Mouse (Mus musculus): ENCODE data around the gene Gm38392. TPM values are rescaled to one million over a fixed set of nuclear protein-coding genes. Genes with fewer than 3 reads are reported as not detected.

The Gm38392 gene
- polyA plus RNA-seq, 1 experiment, result not detected

DNA sequence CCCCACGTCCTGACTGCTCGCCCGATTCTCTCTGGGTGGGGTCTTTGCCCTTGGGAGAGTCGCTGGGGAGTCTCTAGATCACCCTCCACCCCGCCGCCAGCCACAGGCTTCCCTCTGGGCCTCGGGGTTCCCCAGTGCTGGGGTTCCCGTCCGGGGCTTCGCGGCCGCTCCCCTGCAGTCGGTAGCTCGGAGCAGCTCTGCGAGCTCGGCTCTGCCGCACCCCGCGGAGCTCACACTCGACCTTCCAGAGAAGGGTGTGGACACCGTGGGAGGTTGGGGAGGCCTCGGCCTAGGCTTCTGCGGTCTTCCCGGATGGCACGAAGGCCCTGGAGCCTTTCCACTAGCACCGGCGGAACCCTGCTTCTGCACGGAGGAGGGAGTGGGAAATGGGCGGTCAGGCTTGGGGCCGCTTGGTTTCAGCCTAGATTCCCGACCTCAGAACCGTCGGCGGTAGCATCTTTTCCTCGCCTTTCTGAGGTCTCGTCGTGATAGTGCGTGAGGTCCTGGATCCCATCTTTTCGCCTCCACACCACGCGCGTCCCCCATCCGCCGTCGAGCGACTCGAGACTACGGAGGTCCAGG is 71.9 kb downstream of the Gm38392 start:
- H3K4me1 ChIP-seq (ENCODE audit: control insufficient read depth, insufficient read depth, low read length), result peaks cover 16% of the 10 kb centered on the region
- peak overlapping the region; percentile 80 for H3K27ac ChIP-seq (ENCODE audit: insufficient read depth, low read length)
- DNase-seq, result peak; percentile 55 to 78
- TF ChIP-seq POLR2A (IDR thresholded peaks at IDR 0.05; ENCODE audit: borderline replicate concordance, insufficient read depth, low read length), result no peak
- no peak for TF ChIP-seq CTCF (IDR thresholded peaks at IDR 0.05; ENCODE audit: borderline replicate concordance, insufficient read depth, low read depth, low read length)
- 4% methylated on average over 48 of the region's 48 CpGs for WGBS
- no peaks in the 10 kb centered on the region for H3K27me3 ChIP-seq (ENCODE audit: control insufficient read depth, insufficient read depth, low read length)
- H3K4me3 ChIP-seq (replicated peaks; ENCODE audit: insufficient read depth, low read depth, low read length), result peak overlapping the region; percentile 67

DNA sequence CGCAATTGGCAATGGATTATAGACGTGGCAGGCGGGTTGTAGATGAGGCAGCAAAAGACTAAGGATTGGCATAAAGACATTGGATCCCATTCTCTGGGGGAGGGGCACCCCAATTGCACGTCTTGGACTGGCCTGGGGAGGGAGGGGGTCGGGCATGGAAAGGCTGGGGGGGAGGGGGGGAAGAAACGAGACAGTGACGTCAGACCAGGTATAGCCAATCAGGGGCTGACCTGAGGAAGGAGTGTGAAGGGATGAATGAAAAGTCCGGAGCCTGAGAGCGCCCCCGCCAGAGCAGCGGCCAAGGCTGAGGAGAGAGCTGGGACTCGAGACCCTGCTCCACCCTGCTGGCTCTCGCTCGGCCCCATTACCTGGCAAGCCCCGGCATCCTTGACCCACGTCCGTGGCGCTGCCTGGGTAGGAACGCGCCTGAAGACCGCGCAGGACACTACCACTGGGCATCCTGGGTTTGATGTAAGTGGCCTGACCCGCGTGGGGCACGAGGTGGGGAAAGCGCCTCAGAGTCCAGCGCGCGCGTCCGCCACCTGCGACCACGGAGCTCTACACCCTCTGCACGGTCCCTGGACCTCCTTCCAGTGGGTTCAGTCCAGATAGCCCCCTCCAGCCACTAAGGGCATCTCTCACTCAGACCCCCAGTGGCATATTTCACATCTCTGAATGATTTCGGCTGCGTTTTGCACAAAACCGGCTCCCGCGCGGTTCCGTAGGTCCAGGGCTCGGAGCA is 72.6 kb downstream of the Gm38392 start:
- peak overlapping the region; percentile 80 for H3K27ac ChIP-seq (ENCODE audit: insufficient read depth, low read length)
- TF ChIP-seq POLR2A (IDR thresholded peaks at IDR 0.05; ENCODE audit: borderline replicate concordance, insufficient read depth, low read length) (peak; percentile 93), CTCF (IDR thresholded peaks at IDR 0.05; ENCODE audit: borderline replicate concordance, insufficient read depth, low read depth, low read length) (no peak)
- H3K4me1 ChIP-seq (ENCODE audit: control insufficient read depth, insufficient read depth, low read length), result peaks cover 19% of the 10 kb centered on the region
- WGBS, result 1% methylated on average over 42 of the region's 42 CpGs
- no peaks in the 10 kb centered on the region for H3K27me3 ChIP-seq (ENCODE audit: control insufficient read depth, insufficient read depth, low read length)
- DNase-seq, result peak; percentile 88 to 90
- H3K4me3 ChIP-seq (replicated peaks; ENCODE audit: insufficient read depth, low read depth, low read length), result peak overlapping the region; percentile 67

DNA sequence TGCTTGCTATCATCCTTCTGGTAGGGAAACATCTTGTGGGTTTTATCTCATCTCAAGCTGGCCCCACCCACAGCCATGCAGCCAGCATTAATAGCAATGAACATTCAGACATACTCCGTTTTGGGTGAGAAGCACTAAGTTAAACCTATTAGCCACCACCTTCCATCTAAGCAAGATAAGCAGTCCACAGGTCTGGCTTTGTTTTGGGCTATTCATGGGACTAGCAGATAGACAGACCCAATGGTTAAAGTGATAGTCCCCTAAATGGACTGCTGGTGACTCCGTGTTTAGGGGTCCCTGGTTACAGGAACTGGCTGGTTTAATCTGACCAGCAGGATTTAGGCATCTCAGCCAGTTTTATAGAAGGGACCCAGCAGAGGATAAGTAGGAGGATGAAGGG is 74.0 kb downstream of the Gm38392 start:
- Histone ChIP-seq H3K27me3 (ENCODE audit: control insufficient read depth, insufficient read depth, low read length) (no peaks in the 10 kb centered on the region), H3K4me1 (ENCODE audit: control insufficient read depth, insufficient read depth, low read length) (peaks cover 24% of the 10 kb centered on the region), H3K4me3 (replicated peaks; ENCODE audit: insufficient read depth, low read depth, low read length) (peak overlapping the region; percentile 9), H3K27ac (ENCODE audit: insufficient read depth, low read length) (peak overlapping the region; percentile 49; the same call in 1 of the 2 replicates)
- no peak for DNase-seq
- TF ChIP-seq POLR2A (IDR thresholded peaks at IDR 0.05; ENCODE audit: borderline replicate concordance, insufficient read depth, low read length), result no peak
- no peak for TF ChIP-seq CTCF (IDR thresholded peaks at IDR 0.05; ENCODE audit: borderline replicate concordance, insufficient read depth, low read depth, low read length)
- WGBS, result 48% methylated on average over 2 of the region's 2 CpGs

- 70% methylated on average over 1 of the region's 1 CpGs for WGBS
- Histone ChIP-seq H3K27me3 (ENCODE audit: control insufficient read depth, insufficient read depth, low read length) (no peaks in the 10 kb centered on the region), H3K4me1 (ENCODE audit: control insufficient read depth, insufficient read depth, low read length) (peaks cover 21% of the 10 kb centered on the region), H3K4me3 (replicated peaks; ENCODE audit: insufficient read depth, low read depth, low read length) (no peak overlapping the region), H3K27ac (ENCODE audit: insufficient read depth, low read length) (no peak overlapping the region)
- no peak for TF ChIP-seq POLR2A (IDR thresholded peaks at IDR 0.05; ENCODE audit: borderline replicate concordance, insufficient read depth, low read length)
- no peak for TF ChIP-seq CTCF (IDR thresholded peaks at IDR 0.05; ENCODE audit: borderline replicate concordance, insufficient read depth, low read depth, low read length)
- DNase-seq, result no peak
Observed at GRCm38 (mm10) chr3:88212356-88212755, 74.7 kb downstream of the Gm38392 start.

DNA sequence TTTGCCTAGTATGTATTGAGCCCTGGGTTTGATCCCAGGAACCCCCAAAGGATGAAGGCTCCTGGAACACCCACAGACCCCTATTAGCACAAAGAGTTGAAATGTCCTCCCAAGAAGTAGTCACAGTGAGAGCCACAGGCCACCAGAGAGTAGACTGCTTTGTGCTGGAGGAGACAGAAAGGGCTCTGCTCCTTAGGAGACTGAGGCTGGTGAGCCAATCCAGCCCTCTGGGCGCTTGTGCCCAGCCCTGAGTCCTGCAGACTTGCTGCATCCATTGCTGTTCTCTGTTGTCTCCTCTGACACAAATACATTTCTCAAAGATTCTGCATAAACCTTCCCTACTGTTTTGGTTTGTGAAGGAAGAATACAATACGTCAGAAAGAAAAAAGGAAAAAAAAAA is 76.1 kb downstream of the Gm38392 start:
- 75% methylated on average over 2 of the region's 2 CpGs for WGBS
- H3K4me3 ChIP-seq (replicated peaks; ENCODE audit: insufficient read depth, low read depth, low read length), result no peak overlapping the region
- no peak overlapping the region for H3K27ac ChIP-seq (ENCODE audit: insufficient read depth, low read length)
- TF ChIP-seq CTCF (IDR thresholded peaks at IDR 0.05; ENCODE audit: borderline replicate concordance, insufficient read depth, low read depth, low read length), result no peak
- no peak for TF ChIP-seq POLR2A (IDR thresholded peaks at IDR 0.05; ENCODE audit: borderline replicate concordance, insufficient read depth, low read length)
- peak in 1 of 2 experiments; percentile 25 for DNase-seq
- peaks cover 21% of the 10 kb centered on the region for H3K4me1 ChIP-seq (ENCODE audit: control insufficient read depth, insufficient read depth, low read length)
- H3K27me3 ChIP-seq (ENCODE audit: control insufficient read depth, insufficient read depth, low read length), result no peaks in the 10 kb centered on the region

DNA sequence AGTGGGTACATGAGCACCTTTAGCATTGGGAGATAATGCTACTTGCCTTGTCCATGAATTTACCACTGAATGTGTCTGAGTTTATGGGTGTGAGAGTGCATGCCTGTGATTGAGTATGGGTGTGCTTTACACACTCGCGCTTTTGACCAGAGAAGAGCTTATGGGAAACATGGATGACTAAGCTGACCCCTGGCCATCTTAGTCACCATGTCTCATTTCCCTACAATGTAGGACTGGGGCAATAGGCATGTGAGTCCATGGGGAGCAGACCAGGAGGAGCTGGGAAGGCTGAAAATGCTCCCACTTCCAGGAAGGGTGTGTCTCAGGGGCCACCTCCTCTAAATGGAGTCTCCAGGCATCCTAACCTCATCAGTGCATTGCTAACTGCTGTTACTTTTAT is 76.9 kb downstream of the Gm38392 start:
- peaks cover 21% of the 10 kb centered on the region for H3K4me1 ChIP-seq (ENCODE audit: control insufficient read depth, insufficient read depth, low read length)
- WGBS, result 58% methylated on average over 2 of the region's 2 CpGs

GRCm38 (mm10) chr3:88209306-88209705 is 77.7 kb downstream of the Gm38392 start:
- peak; percentile 42 to 45 for DNase-seq
- TF ChIP-seq CTCF (IDR thresholded peaks at IDR 0.05; ENCODE audit: borderline replicate concordance, insufficient read depth, low read depth, low read length) (no peak), POLR2A (IDR thresholded peaks at IDR 0.05; ENCODE audit: borderline replicate concordance, insufficient read depth, low read length) (no peak)
- peak overlapping the region; percentile 75 for H3K27ac ChIP-seq (ENCODE audit: insufficient read depth, low read length)
- H3K4me1 ChIP-seq (ENCODE audit: control insufficient read depth, insufficient read depth, low read length), result peaks cover 21% of the 10 kb centered on the region
- H3K4me3 ChIP-seq (replicated peaks; ENCODE audit: insufficient read depth, low read depth, low read length), result peak overlapping the region; percentile 64
- no peaks in the 10 kb centered on the region for H3K27me3 ChIP-seq (ENCODE audit: control insufficient read depth, insufficient read depth, low read length)
- WGBS, result 13% methylated on average over 6 of the region's 6 CpGs

More for the DNA sequence above, 76.9 kb downstream of the Gm38392 start:
- DNase-seq, result no peak
- Histone ChIP-seq H3K4me3 (replicated peaks; ENCODE audit: insufficient read depth, low read depth, low read length) (peak overlapping the region; percentile 64), H3K27ac (ENCODE audit: insufficient read depth, low read length) (peak overlapping the region; percentile 52; the same call in 1 of the 2 replicates), H3K27me3 (ENCODE audit: control insufficient read depth, insufficient read depth, low read length) (no peaks in the 10 kb centered on the region)
- TF ChIP-seq POLR2A (IDR thresholded peaks at IDR 0.05; ENCODE audit: borderline replicate concordance, insufficient read depth, low read length), result no peak
- no peak for TF ChIP-seq CTCF (IDR thresholded peaks at IDR 0.05; ENCODE audit: borderline replicate concordance, insufficient read depth, low read depth, low read length)

Data from cerebellum, adult 2 months (tissue).